Mouse (Mus musculus) megakaryocyte, embryonic 14.5 days (primary cell): ENCODE results near the gene Cfap299.

Source experiments
- FLI1 ChIP-seq: IDR thresholded peaks from 2 replicates; pipeline ENCODE4 v1.6.1; 2012; ENCODE audit warnings: low read length, inconsistent platforms, mixed read lengths
- GATA1 ChIP-seq: IDR thresholded peaks from 3 replicates; pipeline ENCODE4 v1.6.1; 2012; ENCODE audit warnings: mixed read lengths, low read length, inconsistent platforms, borderline replicate concordance

- no peak for TF ChIP-seq GATA1
- no peak for TF ChIP-seq FLI1
Observed at GRCm38 (mm10) chr5:98446771-98447462, 117.8 kb downstream of the Cfap299 start.
